Mouse (Mus musculus) gastrocnemius, postnatal 14 days (tissue): Measurements from ENCODE around the gene Mbnl2. TPM values are rescaled to one million over a fixed set of nuclear protein-coding genes. Genes with fewer than 3 reads are reported as not detected.

Source experiments
- DNase-seq: peaks from one replicate; pipeline ENCODE4 v3.0.0; 2021; ENCODE audit warnings: mixed read lengths
- intact Hi-C: fragments of 180-260 bp; cut with DNase I; formaldehyde crosslinking; loops from one replicate; pipeline ENCODE4 v1.15.1; 2025; ENCODE audit warnings: low total_unique reads
- total RNA-seq, 2 experiments: library from RNA; stranded (reverse); gene quantifications; 2 replicates each; pipeline ENCODE4 v1.2.3; 2021

Gene Mbnl2
- total RNA-seq, 2 experiments from 2014 or later = 232 to 277 TPM

DNA sequence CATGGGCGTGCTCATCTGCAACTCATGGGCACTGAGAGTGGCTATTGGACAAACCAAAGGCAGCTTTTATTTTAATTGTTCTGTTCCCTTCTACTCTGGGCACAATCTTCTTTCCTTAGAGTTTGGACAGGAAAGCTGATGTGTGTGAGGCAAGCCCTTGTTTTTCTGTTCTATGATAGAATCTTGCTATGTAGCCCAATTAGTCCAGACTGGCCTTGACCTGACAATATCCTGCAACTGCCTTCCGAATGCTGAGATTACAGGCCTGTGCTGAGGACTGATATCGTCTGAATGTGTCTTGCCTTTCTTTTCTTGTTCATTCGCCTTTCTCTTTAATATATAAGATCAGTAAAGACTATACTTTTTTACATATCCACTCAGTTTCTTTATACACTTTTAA lies 4.8 kb upstream of the Mbnl2 start:
- DNase-seq = no peak
- intact Hi-C loops = no loop called here

DNA sequence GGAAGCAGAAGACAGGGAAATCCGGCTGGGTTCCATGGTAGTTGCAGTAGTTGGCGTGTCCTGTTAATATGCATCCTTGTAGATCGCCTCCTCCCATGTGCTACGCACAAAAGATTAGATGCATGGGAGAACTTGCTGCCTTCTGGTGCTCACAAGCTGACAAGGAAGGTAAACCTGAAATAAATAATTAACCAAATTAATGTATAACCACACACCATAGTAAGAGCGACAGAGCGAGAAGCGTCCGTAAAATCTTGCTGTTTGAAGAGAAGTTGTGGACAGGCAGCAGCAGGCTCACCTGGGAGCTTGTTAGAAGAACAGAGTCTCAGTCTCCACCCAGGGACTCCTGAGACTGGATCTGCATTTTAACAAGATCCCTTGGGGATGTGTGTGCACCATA lies 4.4 kb upstream of the Mbnl2 start:
- DNase-seq = no peak
- intact Hi-C loops = no loop called here

DNA sequence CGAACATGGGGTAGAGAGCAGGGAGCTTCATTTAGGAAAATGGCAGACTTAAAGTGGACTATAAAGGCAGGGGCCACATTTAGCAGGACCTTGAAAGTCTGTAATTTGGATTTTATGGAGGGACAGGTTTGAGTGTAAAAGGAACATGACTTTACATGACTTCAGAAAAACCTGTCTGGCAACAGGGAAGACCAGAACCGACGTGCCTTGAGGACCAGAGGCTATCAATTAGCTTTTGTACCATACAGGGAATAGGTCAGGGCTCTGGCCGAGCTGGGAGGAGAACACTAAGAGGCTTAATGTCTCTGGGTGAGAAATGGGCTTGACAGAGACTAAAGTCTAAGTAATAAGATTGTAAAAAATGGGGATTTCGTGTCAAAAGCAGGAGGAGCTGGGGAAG lies 1.7 kb upstream of the Mbnl2 start:
- no peak for DNase-seq
- intact Hi-C loops = no loop called here

DNA sequence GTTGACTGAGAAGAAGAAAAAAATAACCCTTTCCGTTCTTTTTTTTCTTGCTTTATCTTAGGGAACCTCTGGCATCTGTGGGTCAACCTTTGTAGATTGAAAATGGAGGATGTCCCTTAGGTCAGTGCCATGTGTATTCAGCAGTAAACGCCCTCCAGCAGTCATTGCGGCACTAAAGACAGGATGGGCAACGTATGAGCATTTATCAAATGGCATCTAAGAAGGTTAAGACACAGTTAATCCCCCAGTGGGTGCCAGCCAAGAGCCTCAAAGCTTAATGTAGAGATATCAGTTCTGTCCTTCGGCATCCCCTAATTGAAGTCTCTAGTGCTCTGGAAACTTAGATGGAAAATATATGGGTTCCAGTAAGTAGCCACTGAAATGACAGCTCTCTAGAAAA lies 723 bp upstream of the Mbnl2 start:
- intact Hi-C loops = no loop called here
- no peak for DNase-seq

DNA sequence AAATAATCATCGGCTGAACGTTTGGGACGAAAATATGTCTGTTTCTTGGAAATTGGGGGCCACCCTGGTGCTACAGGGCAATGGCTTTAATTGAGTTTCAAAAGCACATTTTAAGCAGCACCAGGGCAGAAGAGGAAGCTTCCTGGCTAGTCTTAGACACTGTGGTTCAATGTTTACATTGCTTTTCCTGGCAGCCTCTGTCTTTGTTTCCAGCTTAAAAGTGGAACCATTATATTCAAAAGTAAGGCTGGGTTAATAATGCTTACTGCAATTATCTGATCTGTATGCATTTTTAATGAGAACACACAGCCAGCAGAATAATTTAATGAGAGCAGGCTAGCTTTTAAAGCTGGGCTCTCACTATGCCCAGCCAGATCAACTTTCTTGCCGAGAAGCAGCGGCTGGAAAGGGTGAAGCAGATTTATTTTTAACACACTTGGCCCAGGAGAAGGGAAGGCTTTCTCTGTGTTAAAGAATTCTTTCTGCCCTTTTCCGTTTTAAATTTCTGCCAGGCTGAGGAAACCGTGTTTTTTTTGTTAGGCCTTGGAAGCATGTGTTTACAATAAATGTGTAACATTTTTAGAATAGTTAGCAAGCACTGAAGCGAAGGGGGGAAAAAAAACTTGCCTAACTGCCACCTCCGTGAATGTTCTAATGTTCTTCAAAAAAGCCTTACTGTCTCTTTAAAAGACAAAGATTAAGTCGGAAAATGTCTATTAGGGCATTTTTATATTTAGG lies 1.0 kb downstream of the Mbnl2 start:
- no peak for DNase-seq
- intact Hi-C loops = no loop called here

DNA sequence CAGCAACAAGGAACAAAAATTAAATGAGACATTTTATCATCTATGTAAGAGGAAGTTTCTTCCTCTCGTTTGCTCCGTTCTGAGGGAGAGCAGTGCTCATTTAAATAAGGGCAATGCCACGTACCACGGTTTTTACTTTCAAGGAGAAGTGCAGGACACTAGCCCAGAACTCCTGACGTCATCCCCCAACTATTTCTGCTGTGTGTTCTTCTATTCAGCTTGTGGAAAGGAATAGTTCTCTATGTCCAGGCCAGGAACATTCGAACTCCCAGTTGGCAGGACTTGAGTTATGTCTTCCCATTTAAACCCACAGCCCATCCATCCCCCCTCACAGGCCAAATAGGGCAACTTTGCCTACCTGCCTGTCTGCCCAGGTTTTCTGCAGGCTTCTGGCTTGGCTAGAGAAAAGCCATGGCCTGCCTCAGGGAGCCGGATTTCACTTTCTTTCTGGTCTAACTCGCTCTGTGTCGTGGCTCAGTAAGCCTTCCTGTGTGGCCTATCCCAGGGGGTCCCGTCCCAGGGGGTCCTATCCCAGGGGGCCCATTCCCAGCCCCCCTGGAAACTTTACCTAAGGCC lies 1.7 kb downstream of the Mbnl2 start:
- DNase-seq = peak; percentile 67
- intact Hi-C loops = no loop called here

DNA sequence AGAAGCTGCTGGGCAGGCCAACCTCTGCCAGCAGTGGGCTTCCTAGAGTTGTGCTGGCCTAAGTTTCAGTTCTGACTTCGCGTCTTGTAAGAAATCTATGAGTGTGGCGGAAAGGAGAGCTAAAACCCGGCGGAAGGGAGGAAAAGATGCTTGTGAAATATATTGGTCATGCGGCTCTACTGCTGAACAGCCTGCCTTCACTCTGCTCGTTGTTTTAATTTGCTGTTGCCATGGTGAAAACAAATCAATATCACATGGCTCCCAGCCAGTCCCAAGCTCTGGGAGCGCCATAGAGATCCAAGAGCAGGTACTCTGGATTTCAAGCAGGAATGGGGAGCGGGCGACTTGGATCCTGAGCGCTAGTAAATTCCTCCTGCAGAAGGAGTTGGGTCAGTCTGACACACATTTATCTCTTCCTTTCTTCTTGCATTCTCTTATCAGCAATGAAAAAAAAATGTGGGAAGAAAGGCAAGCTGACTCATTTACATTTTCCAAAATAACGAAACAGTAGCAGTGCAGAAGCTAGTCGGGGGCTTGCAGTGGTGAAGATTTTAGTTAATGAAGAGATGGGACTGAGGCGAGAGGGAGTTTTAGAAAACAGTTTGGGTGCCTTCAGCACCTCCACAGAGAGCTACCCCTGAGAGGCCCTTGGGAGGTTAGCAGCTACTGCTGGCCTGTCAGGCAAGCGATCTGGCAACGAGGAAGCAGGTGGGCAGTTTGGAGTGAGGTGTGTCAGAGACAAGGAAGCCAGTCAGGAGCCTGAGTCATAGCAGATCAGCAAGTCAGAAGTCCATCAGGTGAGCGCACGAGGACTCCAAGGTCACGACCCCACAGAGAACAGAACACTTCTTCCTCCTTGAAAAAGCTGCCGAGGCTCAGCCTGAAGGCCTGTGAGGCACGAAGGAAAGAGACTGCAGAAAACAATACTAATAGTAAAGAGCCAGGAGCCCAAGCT lies 3.1 kb downstream of the Mbnl2 start:
- peak; percentile 40 for DNase-seq
- intact Hi-C loops = no loop called here

DNA sequence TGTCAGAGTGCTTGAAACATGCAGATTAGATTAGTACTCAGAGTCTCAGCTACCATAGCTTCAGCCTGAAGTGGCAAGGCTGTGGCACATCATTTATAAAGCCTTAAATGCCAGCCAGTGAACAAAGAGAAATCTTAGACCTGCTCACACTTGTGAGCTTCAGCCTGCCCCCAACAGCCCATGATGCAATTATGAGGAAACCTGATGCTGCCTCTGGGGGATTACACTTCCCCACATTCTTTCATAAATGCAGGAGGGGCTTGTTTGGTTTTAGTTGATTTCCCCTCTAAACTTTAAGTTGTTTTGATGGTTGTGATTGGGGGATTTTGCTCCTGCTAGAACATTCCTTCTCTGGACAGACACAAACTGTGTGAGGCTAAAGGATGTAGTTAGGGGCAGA lies 4.7 kb downstream of the Mbnl2 start:
- intact Hi-C loops = no loop called here

DNA sequence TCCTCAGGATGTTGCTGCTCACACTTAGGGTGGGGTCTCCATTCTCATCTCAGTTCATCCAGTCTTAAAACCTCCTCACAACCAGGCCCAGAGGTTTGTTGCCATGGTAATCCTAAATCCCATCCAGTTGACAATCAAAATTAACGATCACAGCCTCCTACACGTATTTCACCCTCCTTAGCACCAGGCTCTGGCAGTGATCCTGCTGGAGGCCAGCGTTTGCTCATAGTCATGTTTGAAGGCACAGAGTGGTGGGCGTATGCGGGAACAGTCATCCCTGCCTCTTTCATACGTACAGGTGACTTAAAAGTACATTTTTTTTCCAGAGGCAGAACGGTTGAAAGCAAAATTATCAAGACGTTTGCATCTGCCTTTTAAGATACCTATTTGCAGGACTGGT lies 8.3 kb downstream of the Mbnl2 start:
- intact Hi-C loops = no loop called here
- no peak for DNase-seq

More for the DNA sequence above, 4.7 kb downstream of the Mbnl2 start:
- no peak for DNase-seq

DNA sequence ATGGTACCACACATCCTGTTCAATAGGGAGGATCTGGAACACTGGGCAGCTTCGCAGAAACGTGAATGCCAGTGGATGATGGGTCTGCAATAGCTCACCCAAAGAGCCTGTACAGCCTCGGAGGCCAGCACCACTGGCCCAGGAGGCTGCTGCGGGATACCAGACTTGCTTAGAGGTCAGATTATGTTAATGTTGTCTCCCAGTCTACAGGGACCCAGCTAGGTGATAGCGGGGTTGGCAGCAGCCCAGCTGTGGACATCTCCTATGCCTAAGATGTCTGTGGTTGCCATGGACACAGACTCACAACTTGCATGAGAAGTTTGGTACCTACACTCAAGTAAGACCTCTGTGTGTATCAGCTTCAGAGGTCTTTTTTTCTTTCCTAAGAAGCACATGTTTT lies 9.0 kb downstream of the Mbnl2 start:
- no peak for DNase-seq
- intact Hi-C loops = no loop called here

DNA sequence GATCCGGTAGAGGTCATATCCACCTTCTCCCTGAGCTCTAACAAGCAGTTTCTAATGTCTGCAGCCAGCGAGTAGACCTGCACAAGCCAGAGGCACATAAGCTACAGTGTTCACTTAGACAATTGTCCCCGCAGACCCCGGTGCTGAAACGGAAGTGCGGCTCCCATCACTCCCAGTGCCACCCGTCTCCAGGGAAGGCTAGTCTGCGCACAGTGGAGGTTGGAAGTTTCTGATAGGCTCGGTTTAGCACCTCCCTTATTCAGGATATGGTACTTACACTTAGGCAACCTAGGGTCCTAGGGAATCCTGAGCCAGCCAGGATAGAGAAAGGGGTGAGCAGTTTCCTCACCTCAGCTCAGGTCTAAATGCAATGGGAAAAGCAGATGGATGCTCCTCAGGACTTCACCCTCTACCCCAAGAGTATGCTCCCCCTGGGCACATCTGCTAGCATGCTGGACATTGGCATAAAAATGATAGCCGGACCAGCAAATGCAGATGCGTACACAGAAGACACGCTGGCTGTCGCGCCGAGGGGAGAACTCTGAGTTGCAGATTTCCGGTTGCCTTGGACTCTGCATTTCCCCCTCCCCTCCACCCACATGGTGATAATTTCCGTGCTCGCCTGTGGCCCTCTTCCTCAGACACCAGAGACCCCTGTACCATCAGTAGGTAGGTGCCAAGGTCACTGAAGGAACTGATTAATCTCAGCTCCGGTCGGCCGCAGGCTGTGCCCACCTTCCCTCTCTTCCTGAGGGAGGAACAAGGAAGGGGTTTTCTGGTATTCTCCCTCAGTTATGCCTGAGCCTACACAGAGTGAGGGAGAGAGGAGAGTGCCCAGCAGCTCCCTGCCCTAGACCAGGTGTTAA lies 11.9 kb downstream of the Mbnl2 start:
- intact Hi-C loops = no loop called here
- no peak for DNase-seq

DNA sequence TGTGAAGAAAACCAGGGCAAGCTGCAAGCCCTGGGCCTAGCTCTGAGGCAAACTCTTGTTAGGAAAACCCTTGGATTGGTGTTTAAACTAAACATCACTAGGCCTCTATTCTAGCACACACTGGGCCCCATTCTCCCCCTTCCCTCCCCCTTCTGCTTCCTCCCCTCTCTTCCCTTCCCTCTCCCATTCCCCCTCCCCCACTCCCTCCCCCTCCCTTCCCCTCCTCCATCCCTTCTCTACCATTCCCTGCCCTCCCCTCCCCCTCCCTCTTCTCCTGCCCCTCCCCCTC lies 12.5 kb downstream of the Mbnl2 start:
- intact Hi-C loops = no loop called here
- no peak for DNase-seq

DNA sequence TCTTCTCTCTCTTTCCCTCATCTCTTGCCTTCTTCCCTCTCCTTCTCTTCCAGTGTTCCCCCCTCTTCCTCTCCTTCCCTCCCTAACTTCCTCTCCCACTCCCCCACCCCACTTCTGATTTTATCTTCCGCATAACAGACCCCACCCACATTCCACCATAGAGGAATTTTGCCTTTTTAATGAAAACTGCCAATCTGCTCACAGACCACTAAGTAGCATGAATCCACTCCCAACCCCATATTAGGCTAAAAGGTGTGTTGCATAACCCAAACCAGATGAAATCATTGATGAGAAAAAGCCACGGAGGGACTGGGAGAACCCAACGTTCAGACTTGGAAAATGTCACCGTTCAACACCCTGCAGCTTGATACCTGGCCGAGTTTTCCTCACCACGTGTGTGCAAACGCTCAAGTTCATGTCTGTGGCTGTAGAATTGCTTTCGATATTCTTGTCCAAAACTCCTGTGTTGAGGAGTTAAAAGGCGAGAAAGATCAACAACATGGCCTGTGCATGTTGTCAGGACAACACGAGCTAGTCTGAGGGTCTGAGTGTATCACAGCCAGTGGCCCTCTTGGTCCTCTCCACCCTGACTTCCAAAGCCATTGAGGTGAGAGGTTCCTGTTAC lies 13.0 kb downstream of the Mbnl2 start:
- DNase-seq = no peak
- intact Hi-C loops = no loop called here

DNA sequence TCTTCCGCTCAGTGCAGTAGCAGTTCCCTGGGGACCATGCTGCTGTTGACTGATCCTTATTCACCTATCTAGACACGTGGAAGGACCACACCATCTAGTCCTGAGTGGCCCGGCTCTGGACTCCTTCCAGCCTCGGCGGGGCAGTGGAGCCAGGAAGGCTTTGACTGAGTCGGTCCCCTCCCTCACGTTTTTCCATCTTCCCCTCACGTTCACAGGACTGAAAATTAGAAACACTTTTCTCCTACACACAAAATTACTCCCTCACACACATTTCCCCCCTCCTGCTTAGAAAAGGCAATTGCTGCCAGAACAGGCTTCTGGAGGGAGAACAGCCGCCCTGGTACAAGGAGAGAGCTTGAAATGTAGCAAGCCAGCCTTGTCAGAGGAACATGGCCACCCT lies 13.6 kb downstream of the Mbnl2 start:
- intact Hi-C loops = no loop called here
- no peak for DNase-seq

DNA sequence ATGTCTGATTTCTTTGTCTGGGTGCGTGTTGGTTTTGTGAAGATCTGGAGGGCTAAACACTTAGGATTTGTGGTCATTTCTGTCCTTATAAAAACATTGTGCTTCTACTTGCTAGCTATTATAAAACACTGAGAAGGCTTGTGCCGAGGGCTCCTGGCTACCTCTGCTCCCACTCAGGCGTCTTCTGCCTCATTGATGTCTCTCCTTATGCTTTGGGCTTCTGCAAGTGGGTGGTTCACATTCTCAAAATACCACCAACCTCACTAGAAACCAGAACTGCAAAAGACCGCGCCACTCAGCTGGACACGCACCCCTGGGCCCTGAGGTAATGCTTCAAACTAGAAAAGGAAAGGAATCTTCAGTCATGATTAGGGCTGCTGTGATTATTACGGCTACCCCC lies 14.1 kb downstream of the Mbnl2 start:
- intact Hi-C loops = no loop called here
- DNase-seq = no peak

DNA sequence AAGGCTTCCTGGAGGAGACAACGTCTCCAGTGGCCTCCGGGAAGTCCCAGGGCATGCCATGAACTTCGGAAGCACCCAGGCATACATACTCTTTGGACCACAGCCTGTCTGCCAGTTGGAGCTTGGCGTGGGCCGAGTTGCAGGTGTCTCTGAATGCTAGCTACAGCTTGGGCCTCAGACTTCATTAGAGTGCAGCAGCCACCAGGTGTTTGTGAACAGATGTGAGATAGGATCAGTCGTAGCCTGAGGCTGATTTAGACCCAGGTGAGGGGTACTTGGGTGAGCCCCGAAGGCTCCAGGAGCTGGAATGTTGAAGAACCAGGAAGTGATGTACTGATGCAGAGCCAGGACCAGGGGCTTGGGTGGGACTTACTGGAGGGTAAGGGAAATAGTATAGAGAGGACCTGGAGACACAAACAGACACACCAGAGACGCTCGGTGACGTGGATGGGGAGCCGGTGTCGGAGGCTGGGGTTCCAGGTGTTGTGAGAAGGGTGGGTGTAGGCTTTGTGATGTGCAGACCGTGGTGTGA lies 15.8 kb downstream of the Mbnl2 start:
- intact Hi-C loops = no loop called here
- no peak for DNase-seq

DNA sequence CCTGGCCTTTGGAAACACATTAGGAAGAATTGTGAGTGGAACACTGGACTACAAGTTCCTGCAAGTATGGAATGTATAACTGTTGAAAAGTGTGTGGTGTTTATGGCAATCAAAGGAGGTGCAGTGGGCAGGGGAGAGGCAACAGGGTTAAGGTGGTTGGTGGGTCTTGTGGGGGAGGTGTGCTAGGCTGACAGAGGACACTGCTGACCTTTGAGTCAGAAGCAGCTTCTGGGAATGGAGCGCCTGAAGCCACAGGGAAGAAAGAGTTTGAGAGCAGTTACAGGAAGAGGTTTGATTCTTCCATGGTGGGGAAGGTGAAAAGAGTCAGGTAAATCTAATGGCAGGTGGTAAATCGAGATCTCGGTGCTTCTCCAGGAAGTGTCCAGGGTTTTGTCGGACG lies 16.7 kb downstream of the Mbnl2 start:
- DNase-seq = no peak
- intact Hi-C loops = no loop called here

DNA sequence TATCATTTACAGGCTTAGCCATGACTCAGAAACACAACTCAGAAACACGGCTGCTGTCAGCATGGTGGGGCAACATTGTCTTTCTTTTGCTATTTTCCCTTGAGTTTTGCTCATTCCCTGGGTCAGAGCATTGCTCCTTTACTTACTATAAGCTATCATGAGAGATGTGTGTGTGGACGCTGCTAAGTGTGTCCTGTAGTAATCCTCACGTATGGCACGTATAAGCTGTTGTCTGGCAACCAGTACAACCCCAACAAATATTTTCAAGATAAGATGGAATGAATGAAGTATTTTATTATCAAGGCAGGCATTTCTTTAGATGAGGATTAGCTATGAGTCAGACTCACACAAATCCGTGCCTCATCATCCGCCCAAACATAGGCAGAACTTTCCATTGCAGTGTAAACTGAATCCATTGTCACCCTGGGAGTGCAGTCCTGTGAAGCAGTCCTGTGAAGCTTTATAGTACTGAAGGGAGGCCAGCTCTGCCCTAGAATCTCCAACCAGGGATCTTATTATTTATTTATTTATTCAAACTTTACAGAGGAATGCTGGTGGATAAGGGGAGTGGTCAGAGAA lies 17.2 kb downstream of the Mbnl2 start:
- intact Hi-C loops = no loop called here
- no peak for DNase-seq

DNA sequence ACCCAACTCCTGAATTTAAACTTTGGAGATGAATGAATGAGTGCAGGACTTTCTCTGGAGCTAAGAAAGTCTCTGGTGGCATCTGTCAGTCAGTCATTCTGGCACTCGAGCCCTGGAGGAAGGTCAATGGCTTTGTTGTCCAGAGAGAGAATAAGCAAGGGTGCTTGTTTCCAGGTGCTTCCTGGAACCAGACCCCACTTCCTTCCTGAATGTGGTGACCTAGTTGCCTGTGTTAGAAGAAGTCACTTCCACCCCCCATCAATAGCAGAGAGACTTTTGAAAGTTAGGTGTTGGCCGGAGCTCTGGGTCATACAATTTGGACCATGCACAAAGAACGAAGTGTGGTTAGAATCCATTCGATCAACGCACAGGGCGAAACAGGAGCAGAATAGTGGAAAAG lies 19.0 kb downstream of the Mbnl2 start:
- DNase-seq = no peak

More for the DNA sequence above, 19.0 kb downstream of the Mbnl2 start:
- intact Hi-C loops = no loop called here
